Mouse (Mus musculus) heart, postnatal 0 days (tissue): ENCODE results near the gene Dhdh. TPM values are rescaled to one million over a fixed set of nuclear protein-coding genes. Genes with fewer than 3 reads are reported as not detected.
A peak's percentile ranks its signal among the peaks of the same experiment; 100 is the strongest.

ENCODE experiments used
- ATAC-seq: fragments of 200-750 bp; cut with Nextera tagmentation; 2 replicates; pipeline ENCODE4 v1.8.0; 2017; ENCODE audit warnings: low read depth, moderate number of reproducible peaks, moderate library complexity; ENCODE audit not compliant: insufficient read depth
- DNase-seq: peaks from one replicate; pipeline ENCODE4 v3.0.0-alpha.2; 2016; ENCODE audit warnings: low spot score
- H3K27ac ChIP-seq: fragments of 300-500 bp; sonication (generic); 2 replicates; pipeline ENCODE4 v1.5.1; 2014; ENCODE audit warnings: low read depth, mild to moderate bottlenecking
- H3K27me3 ChIP-seq: fragments of 300-500 bp; sonication (generic); 2 replicates; pipeline ENCODE4 v1.6.1; 2014; ENCODE audit warnings: low read length, mixed read lengths; ENCODE audit not compliant: control insufficient read depth, insufficient read depth
- H3K36me3 ChIP-seq: fragments of 300-500 bp; sonication (generic); replicated peaks from 2 replicates; pipeline ENCODE4 v1.6.1; 2014; ENCODE audit warnings: low read length, mixed read lengths; ENCODE audit not compliant: control insufficient read depth, insufficient read depth
- H3K4me1 ChIP-seq: fragments of 300-500 bp; sonication (generic); 2 replicates; pipeline ENCODE4 v1.6.1; 2014; ENCODE audit warnings: antibody characterized with exemption; ENCODE audit not compliant: control insufficient read depth, insufficient read depth
- H3K4me2 ChIP-seq: fragments of 300-500 bp; sonication (generic); 2 replicates; pipeline ENCODE4 v1.6.1; 2014; ENCODE audit warnings: low read depth, mild to moderate bottlenecking, low read length, moderate library complexity
- H3K4me3 ChIP-seq: fragments of 300-500 bp; sonication (generic); 2 replicates; pipeline ENCODE4 v1.5.1; 2014; ENCODE audit warnings: low read depth, low read length
- H3K9ac ChIP-seq: fragments of 300-500 bp; sonication (generic); replicated peaks from 2 replicates; pipeline ENCODE4 v1.6.1; 2014; ENCODE audit warnings: low read depth, low read length, mixed read lengths
- H3K9me3 ChIP-seq: fragments of 300-500 bp; sonication (generic); replicated peaks from 2 replicates; pipeline ENCODE4 v1.6.1; 2016; ENCODE audit warnings: low read length; ENCODE audit not compliant: control insufficient read depth
- CTCF ChIP-seq: IDR thresholded peaks from 2 replicates; pipeline ENCODE4 v1.5.1; 2016; ENCODE audit warnings: antibody characterized with exemption, control low read depth, low read depth
- EP300 ChIP-seq: IDR thresholded peaks from 2 replicates; pipeline ENCODE4 v1.6.1; 2016; ENCODE audit warnings: antibody characterized with exemption, low read depth
- WGBS: fragments of 180-500 bp; shearing (Covaris S2); extraction: QIAGEN DNeasy Blood & Tissue Kit; methylation state at CpG from one replicate; pipeline ENCODE4 v1.1.7; 2014; 5-methylcytosine and 5-hydroxymethylcytosine counted together
- polyA plus RNA-seq: library from polyadenylated mRNA; unstranded; fragments of >200 nt; fragmentation: Nextera tagmentation; extraction: Ambion mirVana; gene quantifications from 2 replicates; pipeline ENCODE4 v1.2.1, GENCODE M21; 2015
- total RNA-seq: library from RNA; depleted of rRNA; stranded (reverse); fragments of >200 nt; gene quantifications from 2 replicates; pipeline ENCODE4 v1.2.3, GENCODE M21; 2014; ENCODE audit warnings: low replicate concordance

The Dhdh gene
- total and polyA plus RNA-seq, 2 experiments from 2014 or later: 3.4 to 5.3 TPM

GRCm38 (mm10) chr7:45526474-45527120, 38.0 kb upstream of the Dhdh start:
- Histone ChIP-seq H3K9me3 (no peaks in the 10 kb centered on the region), H3K9ac (peak overlapping the region; percentile 85), H3K27me3 (no peaks in the 10 kb centered on the region), H3K4me2 (peak overlapping the region; percentile 74), H3K4me1 (peaks cover 42% of the 10 kb centered on the region), H3K4me3 (peak overlapping the region; percentile 76), H3K27ac (peak overlapping the region; percentile 97), H3K36me3 (peaks cover 12% of the 10 kb centered on the region; the same call in 1 of the 2 replicates)
- TF ChIP-seq CTCF (peak; percentile 26; the same call in 1 of the 2 replicates), EP300 (peak; percentile 43)
- DNase-seq (no peak), ATAC-seq (no peak)
- 19% methylated on average over 7 of the region's 7 CpGs for WGBS

- H3K4me2 ChIP-seq: peak within 1 kb of the TSS; percentile 74
- H3K9ac ChIP-seq: peak within 1 kb of the TSS; percentile 85
- DNase-seq (peak; percentile 95), ATAC-seq (peak; percentile 90)
- TF ChIP-seq CTCF: no peak
- peak; percentile 85 for TF ChIP-seq EP300
- peaks cover 12% of the 10 kb centered on the region; the same call in 1 of the 2 replicates for H3K36me3 ChIP-seq
- H3K4me1 ChIP-seq: peaks cover 42% of the 10 kb centered on the region
- no peaks in the 10 kb centered on the region for H3K9me3 ChIP-seq
- WGBS: under 1% methylated on average over 54 of the region's 54 CpGs
- peak within 1 kb of the TSS; percentile 97 for H3K27ac ChIP-seq
- H3K27me3 ChIP-seq: no peaks in the 10 kb centered on the region
- H3K4me3 ChIP-seq: peak within 1 kb of the TSS; percentile 76
Observed at GRCm38 (mm10) chr7:45525809-45526473, 37.3 kb upstream of the Dhdh start, which contains the start of the genes Ppp1r15a and Plekha4. TSS of gene Ppp1r15a (minus strand) at chr7:45526268. TSS of gene Plekha4 (plus strand) at chr7:45526330.

- Histone ChIP-seq H3K9ac (peak overlapping the region; percentile 85), H3K27me3 (no peaks in the 10 kb centered on the region), H3K4me1 (peaks cover 36% of the 10 kb centered on the region), H3K4me2 (peak overlapping the region; percentile 74), H3K9me3 (no peaks in the 10 kb centered on the region), H3K4me3 (peak overlapping the region; percentile 76), H3K27ac (peak overlapping the region; percentile 97), H3K36me3 (peaks cover 12% of the 10 kb centered on the region; the same call in 1 of the 2 replicates)
- 4% methylated on average over 12 of the region's 12 CpGs for WGBS
- DNase-seq (peak; percentile 83), ATAC-seq (peak; percentile 24)
- TF ChIP-seq EP300 (no peak), CTCF (no peak)
Observed at GRCm38 (mm10) chr7:45524841-45525621, 36.4 kb upstream of the Dhdh start.

GRCm38 (mm10) chr7:45523678-45524170, 35.1 kb upstream of the Dhdh start:
- DNase-seq (no peak), ATAC-seq (no peak)
- Histone ChIP-seq H3K9me3 (no peaks in the 10 kb centered on the region), H3K9ac (peak overlapping the region; percentile 25; the same call in 1 of the 2 replicates), H3K4me1 (peaks cover 26% of the 10 kb centered on the region), H3K27ac (no peak overlapping the region), H3K36me3 (peaks cover 12% of the 10 kb centered on the region; the same call in 1 of the 2 replicates), H3K4me2 (peak overlapping the region; percentile 57), H3K27me3 (no peaks in the 10 kb centered on the region), H3K4me3 (peak overlapping the region; percentile 29)
- 71% methylated on average over 13 of the region's 13 CpGs for WGBS
- TF ChIP-seq CTCF (no peak), EP300 (no peak)

GRCm38 (mm10) chr7:45522957-45523676, 34.5 kb upstream of the Dhdh start:
- Histone ChIP-seq H3K4me3 (peak overlapping the region; percentile 29), H3K9me3 (no peaks in the 10 kb centered on the region), H3K27me3 (no peaks in the 10 kb centered on the region), H3K4me1 (peaks cover 26% of the 10 kb centered on the region), H3K27ac (no peak overlapping the region), H3K4me2 (peak overlapping the region; percentile 57), H3K9ac (peak overlapping the region; percentile 25; the same call in 1 of the 2 replicates), H3K36me3 (peaks cover 12% of the 10 kb centered on the region; the same call in 1 of the 2 replicates)
- no peak for TF ChIP-seq CTCF
- no peak for TF ChIP-seq EP300
- ATAC-seq (no peak), DNase-seq (no peak)
- WGBS: 69% methylated on average over 18 of the region's 18 CpGs
